Mouse (Mus musculus) heart, adult 2 months (tissue): Measurements from ENCODE around the gene Dpy19l1. TPM values are rescaled to one million over a fixed set of nuclear protein-coding genes. Genes with fewer than 3 reads are reported as not detected.

Experiments
- DNase-seq, 2 experiments: peaks; one replicate each; pipeline ENCODE4 v3.0.0; 2021
- H3K27ac ChIP-seq: fragments of 200-600 bp; 2 replicates; pipeline ENCODE4 v1.8.1; 2022
- H3K27me3 ChIP-seq: fragments of 200-500 bp; 2 replicates; pipeline ENCODE4 v1.6.1; 2012; ENCODE audit warnings: mild to moderate bottlenecking, low read length, inconsistent platforms, mixed read lengths; ENCODE audit not compliant: control insufficient read depth, insufficient read depth
- H3K36me3 ChIP-seq: fragments of 200-500 bp; 2 replicates; pipeline ENCODE4 v1.6.1; 2012; ENCODE audit warnings: low read length, inconsistent platforms; ENCODE audit not compliant: control insufficient read depth, insufficient read depth
- H3K4me1 ChIP-seq: fragments of 200-500 bp; 2 replicates; pipeline ENCODE4 v1.6.1; 2011; ENCODE audit warnings: low read length; ENCODE audit not compliant: control insufficient read depth, insufficient read depth
- H3K4me3 ChIP-seq: fragments of 200-600 bp; 2 replicates; pipeline ENCODE4 v1.8.1; 2022
- H3K79me2 ChIP-seq: fragments of 200-500 bp; replicated peaks from 2 replicates; pipeline ENCODE4 v1.6.1; 2012; ENCODE audit warnings: mild to moderate bottlenecking, inconsistent platforms, low read length, moderate library complexity, mixed read lengths; ENCODE audit not compliant: control insufficient read depth, insufficient read depth
- H3K9ac ChIP-seq: fragments of 200-500 bp; 2 replicates; pipeline ENCODE4 v1.6.1; 2012; ENCODE audit warnings: low read depth, mild to moderate bottlenecking, control low read depth, inconsistent platforms, low read length, mixed read lengths
- CTCF ChIP-seq: fragments of 200-600 bp; IDR thresholded peaks from 2 replicates; pipeline ENCODE4 v1.8.1; 2022; ENCODE audit warnings: antibody characterized with exemption, mild to moderate bottlenecking, moderate library complexity
- EP300 ChIP-seq: fragments of 200-500 bp; IDR thresholded peaks from 2 replicates; pipeline ENCODE4 v1.6.1; 2011; ENCODE audit warnings: low read depth, low read length, control low read depth; ENCODE audit not compliant: insufficient read depth
- POLR2A ChIP-seq: fragments of 200-500 bp; IDR thresholded peaks from 2 replicates; pipeline ENCODE4 v1.6.1; 2011; ENCODE audit warnings: mild to moderate bottlenecking, low read depth, low read length, control low read depth; ENCODE audit not compliant: insufficient read depth
- WGBS: fragments of 180-500 bp; shearing (Covaris S2); methylation state at CpG from one replicate; pipeline ENCODE4 v1.1.7; 2018; 5-methylcytosine and 5-hydroxymethylcytosine counted together
- intact Hi-C: fragments of 180-260 bp; cut with DNase I; formaldehyde crosslinking; loops from one replicate; pipeline ENCODE4 v1.15.1; 2025
- polyA plus RNA-seq: library from polyadenylated mRNA; depleted of rRNA; stranded (reverse); fragments of >200 nt; gene quantifications from 2 replicates; pipeline ENCODE4 v1.2.3, GENCODE M21; 2012
- total RNA-seq, 2 experiments: library from RNA; stranded (reverse); gene quantifications; 2 replicates each; pipeline ENCODE4 v1.2.3; 2021

Dpy19l1 gene
- total and polyA plus RNA-seq, 3 experiments = 5.1 to 6.9 (median 6.9) TPM

DNA sequence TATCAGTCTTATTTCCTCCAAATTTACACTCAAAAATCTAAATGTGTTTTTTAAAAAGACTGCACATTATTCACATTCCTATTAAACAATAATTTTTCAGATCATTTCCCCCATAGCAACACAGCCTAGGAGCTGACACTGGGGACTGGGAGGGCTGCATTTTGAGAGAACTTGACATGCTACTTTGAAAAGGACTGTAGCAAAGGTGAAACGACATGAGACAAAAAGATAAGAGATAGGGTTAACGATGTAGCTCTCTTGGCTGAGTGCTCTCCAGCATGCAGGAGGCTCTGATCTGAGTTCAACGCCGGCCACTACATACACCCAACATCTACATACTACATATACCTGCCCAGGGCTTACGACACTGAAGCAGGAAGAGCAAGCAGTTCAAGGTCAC lies 20.6 kb downstream of the Dpy19l1 start:
- intact Hi-C loops = no loop called here

DNA sequence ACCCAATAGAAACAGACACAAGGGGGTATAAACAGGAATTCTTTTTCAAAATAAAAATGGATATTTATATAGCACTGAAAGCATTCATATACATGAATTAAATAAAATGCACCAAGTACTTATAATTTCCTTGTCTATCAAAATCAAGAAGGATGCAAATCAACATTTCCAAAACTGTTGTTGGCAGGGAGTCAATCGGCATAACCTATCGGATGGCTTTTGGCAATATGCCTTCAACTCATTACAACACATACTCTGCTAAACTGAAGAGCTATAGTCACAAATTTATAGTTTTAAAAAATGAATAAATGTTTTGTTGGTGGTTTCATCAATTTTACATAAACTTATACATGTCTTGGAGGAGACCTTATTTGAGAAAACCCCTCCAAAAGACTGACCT lies 25.7 kb downstream of the Dpy19l1 start:
- H3K36me3 ChIP-seq = no peaks in the 10 kb centered on the region
- TF ChIP-seq POLR2A (no peak), EP300 (no peak), CTCF (no peak)
- WGBS = 75% methylated on average over 2 of the region's 2 CpGs
- no peaks in the 10 kb centered on the region for H3K27me3 ChIP-seq
- H3K9ac ChIP-seq = no peak overlapping the region
- H3K4me3 ChIP-seq = no peak overlapping the region
- no peak overlapping the region for H3K27ac ChIP-seq
- no peaks in the 10 kb centered on the region for H3K79me2 ChIP-seq
- no peak for DNase-seq
- no peaks in the 10 kb centered on the region for H3K4me1 ChIP-seq
- intact Hi-C loops = no loop called here

More for the DNA sequence above, 20.6 kb downstream of the Dpy19l1 start:
- TF ChIP-seq POLR2A = no peak
- no peak for TF ChIP-seq EP300
- TF ChIP-seq CTCF = no peak
- Histone ChIP-seq H3K4me3 (no peak overlapping the region), H3K9ac (no peak overlapping the region), H3K36me3 (no peaks in the 10 kb centered on the region), H3K4me1 (no peaks in the 10 kb centered on the region), H3K27me3 (no peaks in the 10 kb centered on the region), H3K79me2 (no peaks in the 10 kb centered on the region), H3K27ac (no peak overlapping the region)
- WGBS = 73% methylated on average over 5 of the region's 5 CpGs
- no peak for DNase-seq

DNA sequence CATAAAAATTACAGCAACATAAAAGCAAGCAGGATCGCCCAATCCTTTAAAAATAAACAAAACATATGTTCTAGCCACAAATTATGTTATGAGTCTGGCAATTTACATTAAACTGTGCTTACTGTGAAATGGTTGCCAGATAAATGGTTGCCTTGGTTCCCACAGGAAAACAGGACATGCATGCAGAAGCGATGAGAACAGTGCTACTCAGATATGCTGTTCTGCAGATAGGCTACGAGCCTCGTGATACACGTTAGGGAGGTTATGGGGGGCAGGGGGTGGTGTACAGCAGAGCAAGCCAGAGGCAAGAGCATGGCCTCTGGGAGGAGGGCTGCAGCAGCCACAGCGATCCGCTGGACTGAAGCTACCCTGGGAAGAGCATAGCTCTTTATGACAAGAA lies 29.1 kb downstream of the Dpy19l1 start:
- no peak overlapping the region for H3K4me3 ChIP-seq
- H3K4me1 ChIP-seq = no peaks in the 10 kb centered on the region
- H3K79me2 ChIP-seq = no peaks in the 10 kb centered on the region
- 62% methylated on average over 7 of the region's 7 CpGs for WGBS
- intact Hi-C loops = no loop called here
- TF ChIP-seq CTCF (no peak), POLR2A (no peak), EP300 (no peak)
- no peak overlapping the region for H3K9ac ChIP-seq
- H3K36me3 ChIP-seq = no peaks in the 10 kb centered on the region
- H3K27ac ChIP-seq = no peak overlapping the region
- DNase-seq = no peak
- no peaks in the 10 kb centered on the region for H3K27me3 ChIP-seq

DNA sequence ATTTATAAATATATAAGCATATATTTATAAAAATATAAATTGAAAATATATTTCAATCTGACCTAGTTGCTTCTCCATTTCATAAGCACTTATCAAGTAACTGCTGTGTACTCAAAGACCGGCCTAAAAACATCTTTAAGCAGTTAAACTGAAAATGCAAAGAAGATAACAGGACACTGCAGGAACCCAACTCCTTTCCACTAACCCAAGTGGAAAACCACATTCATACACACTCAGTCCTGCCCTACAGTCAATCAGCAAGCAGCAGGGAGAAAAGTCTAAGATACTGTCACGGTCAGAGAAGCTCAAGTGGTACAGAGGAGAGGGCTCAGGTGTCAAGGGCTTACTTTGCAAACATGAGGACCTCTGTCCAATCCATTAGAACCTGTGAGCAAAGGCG lies 30.4 kb downstream of the Dpy19l1 start:
- H3K4me1 ChIP-seq = no peaks in the 10 kb centered on the region
- H3K79me2 ChIP-seq = no peaks in the 10 kb centered on the region
- no peak overlapping the region for H3K4me3 ChIP-seq
- WGBS = 91% methylated on average over 3 of the region's 3 CpGs
- no peaks in the 10 kb centered on the region for H3K36me3 ChIP-seq
- no peak overlapping the region for H3K9ac ChIP-seq
- TF ChIP-seq EP300 (no peak), CTCF (no peak), POLR2A (no peak)
- no peaks in the 10 kb centered on the region for H3K27me3 ChIP-seq
- intact Hi-C loops = no loop called here
- no peak overlapping the region for H3K27ac ChIP-seq
- no peak for DNase-seq

DNA sequence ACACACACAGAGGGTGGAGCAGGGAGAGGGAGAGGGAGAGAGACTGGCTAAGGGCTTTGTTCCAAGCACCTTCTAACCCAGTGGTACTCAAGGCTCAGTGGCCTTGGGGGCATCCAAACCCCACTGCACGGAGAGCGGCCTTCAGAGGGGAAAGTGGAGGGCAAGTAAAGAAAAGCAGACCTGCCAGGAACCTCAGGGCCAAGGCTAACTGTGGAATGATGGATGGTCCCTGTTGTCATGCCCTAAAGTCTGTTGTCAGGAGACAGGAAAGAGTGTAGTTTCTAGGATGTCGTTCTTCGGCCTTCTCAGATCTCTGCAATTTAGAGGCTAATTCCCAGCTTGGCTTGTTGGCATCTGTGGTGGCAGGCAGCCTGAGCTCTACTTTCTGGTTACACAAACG lies 32.8 kb downstream of the Dpy19l1 start:
- TF ChIP-seq EP300 = no peak
- TF ChIP-seq CTCF = no peak
- TF ChIP-seq POLR2A = no peak
- Histone ChIP-seq H3K4me3 (no peak overlapping the region), H3K9ac (no peak overlapping the region), H3K36me3 (no peaks in the 10 kb centered on the region), H3K79me2 (no peaks in the 10 kb centered on the region), H3K4me1 (no peaks in the 10 kb centered on the region), H3K27me3 (no peaks in the 10 kb centered on the region), H3K27ac (no peak overlapping the region)
- intact Hi-C loops = no loop called here
- 86% methylated on average over 5 of the region's 5 CpGs for WGBS
- no peak for DNase-seq

DNA sequence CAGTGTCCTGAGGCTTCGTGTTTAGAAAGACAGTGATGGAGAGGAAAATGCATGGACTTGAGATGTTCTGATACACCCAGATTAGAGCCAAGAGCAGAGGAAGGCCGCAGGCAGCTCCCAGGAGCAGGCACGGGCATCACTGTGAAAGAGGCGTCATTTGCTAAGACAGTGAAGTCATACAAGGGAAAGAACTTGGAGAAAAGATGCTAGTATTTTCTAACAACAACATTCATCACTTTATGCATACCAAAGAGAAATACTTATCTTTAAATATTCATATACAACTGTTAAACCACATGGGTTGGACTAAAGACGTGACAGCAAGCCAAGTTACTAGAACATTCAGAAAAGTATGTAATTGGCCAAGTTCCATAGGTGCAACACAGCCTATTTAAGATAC lies 35.8 kb downstream of the Dpy19l1 start:
- DNase-seq = no peak
- Histone ChIP-seq H3K9ac (no peak overlapping the region), H3K4me1 (no peaks in the 10 kb centered on the region), H3K36me3 (no peaks in the 10 kb centered on the region), H3K4me3 (no peak overlapping the region), H3K27ac (no peak overlapping the region), H3K79me2 (no peaks in the 10 kb centered on the region), H3K27me3 (no peaks in the 10 kb centered on the region)
- intact Hi-C loops = no loop called here
- 85% methylated on average over 5 of the region's 5 CpGs for WGBS
- TF ChIP-seq EP300 = no peak
- TF ChIP-seq POLR2A = no peak
- no peak for TF ChIP-seq CTCF

DNA sequence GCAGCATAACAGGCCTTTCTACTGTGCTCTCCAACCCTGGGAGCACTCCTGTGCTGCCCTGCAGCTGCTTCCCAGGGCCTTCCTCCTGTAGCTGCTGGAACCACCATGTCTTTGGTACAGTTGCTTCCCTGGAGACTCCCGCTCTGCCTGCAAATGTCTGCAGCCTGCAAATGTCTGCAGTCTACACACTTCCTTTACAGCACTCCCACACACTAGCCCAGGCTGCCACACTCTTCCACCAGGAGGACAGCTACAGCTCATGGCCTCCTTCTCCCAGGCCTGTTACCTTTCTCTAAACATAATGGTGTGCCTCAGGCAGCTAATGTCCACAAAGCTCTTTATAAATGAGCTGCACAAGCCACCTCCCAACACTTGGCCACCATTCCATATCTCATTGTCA lies 36.3 kb downstream of the Dpy19l1 start:
- no peak overlapping the region for H3K9ac ChIP-seq
- intact Hi-C loops = no loop called here
- TF ChIP-seq EP300 = no peak
- no peak for TF ChIP-seq CTCF
- TF ChIP-seq POLR2A = no peak
- 78% methylated on average over 1 of the region's 1 CpGs for WGBS
- no peaks in the 10 kb centered on the region for H3K36me3 ChIP-seq
- H3K4me1 ChIP-seq = no peaks in the 10 kb centered on the region
- DNase-seq = no peak
- no peaks in the 10 kb centered on the region for H3K27me3 ChIP-seq
- H3K79me2 ChIP-seq = no peaks in the 10 kb centered on the region
- H3K27ac ChIP-seq = no peak overlapping the region
- no peak overlapping the region for H3K4me3 ChIP-seq
